Mouse (Mus musculus) limb, embryonic 12.5 days (tissue): ENCODE data around the gene Rhod. TPM values are rescaled to one million over a fixed set of nuclear protein-coding genes. Genes with fewer than 3 reads are reported as not detected.
A peak's percentile ranks its signal among the peaks of the same experiment; 100 is the strongest.
"Not testable (repeated sequence)": the region's sequence is repeated elsewhere in the genome, so short reads cannot be mapped to it uniquely, and the experiment has no call there.

ENCODE experiments used
- ATAC-seq: fragments of 200-750 bp; cut with Nextera tagmentation; 2 replicates; pipeline ENCODE4 v1.8.0; 2017; ENCODE audit warnings: low read depth, moderate TSS enrichment; ENCODE audit not compliant: insufficient number of reproducible peaks, insufficient read depth, low FRiP score, low TSS enrichment
- H3K27ac ChIP-seq: fragments of 300-500 bp; sonication (generic); 2 replicates; pipeline ENCODE4 v1.5.1; 2016; ENCODE audit warnings: mild to moderate bottlenecking, moderate library complexity
- H3K27me3 ChIP-seq: fragments of 300-500 bp; sonication (generic); 2 replicates; pipeline ENCODE4 v1.6.1; 2016; ENCODE audit warnings: mild to moderate bottlenecking, moderate library complexity
- H3K36me3 ChIP-seq: fragments of 300-500 bp; sonication (generic); 2 replicates; pipeline ENCODE4 v1.6.1; 2016; ENCODE audit warnings: mild to moderate bottlenecking, moderate library complexity
- H3K4me1 ChIP-seq: fragments of 300-500 bp; sonication (generic); replicated peaks from 2 replicates; pipeline ENCODE4 v1.6.1; 2016
- H3K4me2 ChIP-seq: fragments of 300-500 bp; sonication (generic); 2 replicates; pipeline ENCODE4 v1.6.1; 2016; ENCODE audit warnings: mild to moderate bottlenecking, moderate library complexity
- H3K4me3 ChIP-seq: fragments of 300-500 bp; sonication (generic); replicated peaks from 2 replicates; pipeline ENCODE4 v1.5.1; 2016; ENCODE audit warnings: mild to moderate bottlenecking
- H3K9ac ChIP-seq: fragments of 300-500 bp; sonication (generic); replicated peaks from 2 replicates; pipeline ENCODE4 v1.6.1; 2016; ENCODE audit warnings: mild to moderate bottlenecking, moderate library complexity
- H3K9me3 ChIP-seq: fragments of 300-500 bp; sonication (generic); 2 replicates; pipeline ENCODE4 v1.6.1; 2016; ENCODE audit warnings: mild to moderate bottlenecking, moderate library complexity
- WGBS: fragments of 180-500 bp; shearing (Covaris S2); methylation state at CpG from one replicate; pipeline ENCODE4 v1.1.7; 2016; 5-methylcytosine and 5-hydroxymethylcytosine counted together
- polyA plus RNA-seq: library from polyadenylated mRNA; unstranded; fragments of >200 nt; fragmentation: Nextera tagmentation; extraction: Ambion mirVana; gene quantifications from 2 replicates; pipeline ENCODE4 v1.2.1, GENCODE M21; 2016

The Rhod gene
- polyA plus RNA-seq, 1 experiment from 2014 or later: 39.2 TPM

DNA sequence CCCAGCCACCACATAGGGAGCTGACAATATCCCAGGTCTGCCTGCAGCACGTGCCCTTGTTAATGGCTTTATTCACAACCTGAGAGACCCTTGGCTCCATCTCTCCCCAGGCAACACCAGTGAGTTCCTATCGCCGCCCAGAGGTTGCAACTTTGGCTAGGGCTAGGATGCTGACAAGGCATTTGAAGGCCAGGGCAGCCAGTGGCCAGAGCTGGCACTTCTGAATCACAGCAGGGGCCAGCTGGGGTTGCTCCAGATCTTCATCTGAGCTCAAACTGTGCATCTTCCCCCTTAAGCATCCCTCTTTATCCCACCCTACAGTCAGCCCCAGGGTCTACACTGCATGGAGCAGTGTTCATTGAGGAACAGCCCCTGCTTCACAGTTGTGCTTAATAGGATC lies 35.5 kb upstream of the Rhod start:
- no peak overlapping the region for H3K4me3 ChIP-seq
- ATAC-seq: no peak
- 47% methylated on average over 3 of the region's 3 CpGs for WGBS
- no peak overlapping the region for H3K9ac ChIP-seq
- H3K36me3 ChIP-seq: no peaks in the 10 kb centered on the region
- H3K4me2 ChIP-seq: no peak overlapping the region
- H3K27me3 ChIP-seq: peaks cover 59% of the 10 kb centered on the region
- no peaks in the 10 kb centered on the region for H3K9me3 ChIP-seq
- H3K4me1 ChIP-seq: peaks cover 9% of the 10 kb centered on the region
- H3K27ac ChIP-seq: no peak overlapping the region

DNA sequence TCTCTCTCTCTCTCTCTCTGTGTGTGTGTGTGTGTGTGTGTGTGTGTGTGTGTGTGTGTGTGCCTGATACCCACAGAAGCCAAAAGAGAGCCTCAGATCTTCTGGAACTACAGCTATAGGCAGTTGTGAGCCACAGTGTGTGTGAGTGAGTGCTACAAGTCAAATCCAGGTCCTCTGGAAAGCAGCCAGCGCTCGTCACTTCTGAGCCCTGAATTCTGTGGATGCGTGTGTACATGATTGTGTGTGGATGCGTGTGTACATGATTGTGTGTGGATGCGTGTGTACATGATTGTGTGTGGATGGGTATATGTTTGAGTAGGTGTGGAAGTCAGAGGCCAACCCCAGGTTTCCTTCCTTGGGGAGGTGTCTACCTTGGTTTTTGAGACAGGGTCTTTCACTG lies 34.3 kb upstream of the Rhod start:
- Histone ChIP-seq H3K4me3 (no peak overlapping the region), H3K36me3 (no peaks in the 10 kb centered on the region), H3K27me3 (peaks cover 50% of the 10 kb centered on the region), H3K4me2 (no peak overlapping the region), H3K9me3 (no peaks in the 10 kb centered on the region), H3K27ac (no peak overlapping the region), H3K9ac (no peak overlapping the region), H3K4me1 (peaks cover 9% of the 10 kb centered on the region)
- 91% methylated on average over 5 of the region's 5 CpGs for WGBS
- ATAC-seq: no peak

DNA sequence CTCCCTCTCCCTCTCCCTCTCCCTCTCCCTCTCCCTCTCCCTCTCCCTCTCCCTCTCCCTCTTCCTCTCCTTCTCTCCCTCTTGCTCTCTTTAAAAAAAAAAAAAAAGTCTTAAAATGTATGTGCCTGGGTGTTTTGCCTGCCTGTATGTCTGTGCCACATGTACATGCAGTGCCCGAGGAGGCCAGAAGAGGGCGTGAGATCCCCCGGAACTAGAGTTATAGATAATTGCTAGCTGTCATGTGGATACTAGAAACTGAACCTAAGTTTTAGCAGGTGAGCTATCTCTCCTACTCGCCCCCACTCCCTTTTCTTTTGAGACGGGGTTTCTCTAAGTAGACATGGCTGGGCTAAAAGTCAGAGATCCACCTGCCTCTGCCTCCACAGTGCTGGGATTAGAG lies 29.1 kb upstream of the Rhod start:
- H3K27ac ChIP-seq: no peak overlapping the region
- ATAC-seq: no peak
- no peak overlapping the region for H3K4me3 ChIP-seq
- peaks cover 4% of the 10 kb centered on the region; the same call in 1 of the 2 replicates for H3K27me3 ChIP-seq
- no peaks in the 10 kb centered on the region for H3K4me1 ChIP-seq
- H3K4me2 ChIP-seq: no peak overlapping the region
- WGBS: 35% methylated on average over 5 of the region's 5 CpGs
- no peaks in the 10 kb centered on the region for H3K9me3 ChIP-seq
- H3K9ac ChIP-seq: no peak overlapping the region
- H3K36me3 ChIP-seq: no peaks in the 10 kb centered on the region

GRCm38 (mm10) chr19:4464666-4465065 lies 25.4 kb upstream of the Rhod start:
- Histone ChIP-seq H3K9ac (no peak overlapping the region), H3K27me3 (no peaks in the 10 kb centered on the region), H3K27ac (no peak overlapping the region), H3K9me3 (no peaks in the 10 kb centered on the region), H3K36me3 (no peaks in the 10 kb centered on the region), H3K4me2 (no peak overlapping the region), H3K4me1 (no peaks in the 10 kb centered on the region), H3K4me3 (no peak overlapping the region)
- WGBS: 84% methylated on average over 4 of the region's 4 CpGs
- ATAC-seq: no peak

GRCm38 (mm10) chr19:4461981-4462380 lies 22.7 kb upstream of the Rhod start:
- Histone ChIP-seq H3K9me3 (no peaks in the 10 kb centered on the region), H3K27me3 (no peaks in the 10 kb centered on the region; the same call in 1 of the 2 replicates), H3K4me3 (no peak overlapping the region), H3K4me2 (no peak overlapping the region), H3K4me1 (no peaks in the 10 kb centered on the region), H3K9ac (no peak overlapping the region), H3K36me3 (no peaks in the 10 kb centered on the region), H3K27ac (no peak overlapping the region)
- ATAC-seq: no peak
- WGBS: 87% methylated on average over 8 of the region's 8 CpGs

- Histone ChIP-seq H3K9ac (no peak overlapping the region), H3K9me3 (no peaks in the 10 kb centered on the region), H3K4me3 (no peak overlapping the region), H3K4me2 (0 out of 2 replicates have a peak overlapping the region, but pooled peaks have one; percentile 6), H3K4me1 (peaks cover 11% of the 10 kb centered on the region; the same call in 1 of the 2 replicates), H3K27ac (no peak overlapping the region), H3K36me3 (no peaks in the 10 kb centered on the region), H3K27me3 (no peaks in the 10 kb centered on the region; the same call in 1 of the 2 replicates)
- 12% methylated on average over 11 of the region's 11 CpGs for WGBS
- ATAC-seq: no peak
Observed at GRCm38 (mm10) chr19:4456227-4456626, 17.0 kb upstream of the Rhod start.

DNA sequence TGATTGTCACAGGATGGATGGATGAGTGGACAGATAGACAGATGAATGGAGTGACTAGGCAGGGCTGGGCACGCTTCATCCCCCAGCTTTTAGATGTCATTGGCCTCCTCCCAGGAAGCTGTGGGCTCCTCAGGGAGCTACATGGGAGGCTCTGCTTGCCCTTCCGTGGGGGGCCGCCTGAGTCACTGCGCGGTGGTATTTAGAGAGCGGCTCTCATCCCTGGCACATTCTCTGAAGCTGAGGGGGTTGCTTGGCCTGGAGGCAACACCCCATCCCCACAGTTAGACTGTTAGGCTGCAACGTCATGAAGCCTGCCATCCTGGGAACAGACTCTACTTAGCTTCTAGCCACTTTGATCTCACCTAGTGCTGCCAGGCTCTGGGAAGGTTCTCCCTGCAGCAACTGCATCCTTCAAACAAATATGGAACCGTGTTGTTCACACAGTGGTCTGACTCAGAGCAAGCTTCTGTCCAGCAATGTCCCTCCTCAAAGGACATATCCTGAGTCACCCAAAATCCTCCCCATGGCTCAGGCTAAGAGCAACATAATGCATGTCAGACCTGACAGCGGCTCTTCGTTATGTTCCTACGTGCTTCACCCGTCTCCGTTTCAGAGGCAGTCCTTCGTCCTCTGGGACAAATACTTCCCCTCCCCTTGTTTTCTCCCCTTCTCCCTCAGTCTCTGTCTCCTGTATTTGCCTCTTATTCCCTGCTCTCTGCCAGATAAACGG lies 16.0 kb upstream of the Rhod start:
- H3K9me3 ChIP-seq: no peaks in the 10 kb centered on the region
- H3K27ac ChIP-seq: no peak overlapping the region
- H3K36me3 ChIP-seq: no peaks in the 10 kb centered on the region
- peaks cover 11% of the 10 kb centered on the region; the same call in 1 of the 2 replicates for H3K4me1 ChIP-seq
- H3K27me3 ChIP-seq: no peaks in the 10 kb centered on the region; the same call in 1 of the 2 replicates
- ATAC-seq: no peak
- no peak overlapping the region for H3K4me2 ChIP-seq
- H3K4me3 ChIP-seq: no peak overlapping the region
- H3K9ac ChIP-seq: no peak overlapping the region
- 79% methylated on average over 15 of the region's 15 CpGs for WGBS

DNA sequence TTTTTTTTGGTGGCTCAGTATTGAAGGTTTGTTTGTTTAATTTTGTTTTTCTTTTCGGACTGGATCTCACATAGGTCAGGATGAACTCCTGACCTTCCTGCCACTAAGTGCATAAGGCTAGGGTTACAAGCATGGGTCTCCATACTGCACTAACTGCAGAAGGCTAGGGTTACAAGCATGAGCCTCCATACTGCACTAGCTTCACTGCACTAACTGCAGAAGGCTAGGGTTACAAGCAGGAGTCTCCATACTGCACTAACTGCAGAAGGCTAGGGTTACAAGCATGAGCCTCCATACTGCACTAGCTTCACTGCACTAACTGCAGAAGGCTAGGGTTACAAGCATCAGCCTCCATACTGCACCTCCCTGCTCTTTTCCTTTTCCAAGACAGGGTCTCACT lies 14.8 kb upstream of the Rhod start:
- H3K4me1 ChIP-seq: peaks cover 11% of the 10 kb centered on the region; the same call in 1 of the 2 replicates
- not testable (repeated sequence) for H3K4me2 ChIP-seq, H3K9ac ChIP-seq, H3K4me3 ChIP-seq, H3K9me3 ChIP-seq, H3K36me3 ChIP-seq, H3K27ac ChIP-seq, H3K27me3 ChIP-seq
- WGBS: 11% methylated on average over 1 of the region's 1 CpGs
- peak; percentile 54 for ATAC-seq

DNA sequence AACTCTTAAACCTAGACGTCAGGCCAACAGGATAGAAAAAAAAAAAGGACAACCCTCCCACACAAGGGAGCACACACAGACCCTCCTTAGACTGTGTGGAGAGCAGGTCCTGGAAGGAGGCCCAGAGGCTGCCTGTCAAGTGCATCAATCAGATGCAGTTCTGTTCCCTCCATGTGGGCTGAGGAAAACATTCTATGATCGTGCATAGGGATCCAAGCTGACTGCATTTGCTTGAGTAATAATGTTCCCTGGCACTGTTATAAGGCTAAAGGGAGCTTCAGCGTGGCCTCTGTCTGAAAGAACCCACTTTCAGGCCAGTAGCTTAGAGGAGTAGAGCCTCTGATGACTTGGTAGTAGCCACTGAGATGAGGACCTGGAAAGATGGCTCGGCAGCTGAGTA lies 13.3 kb upstream of the Rhod start:
- Histone ChIP-seq H3K27me3 (no peaks in the 10 kb centered on the region), H3K9ac (no peak overlapping the region), H3K9me3 (no peaks in the 10 kb centered on the region), H3K4me1 (peaks cover 11% of the 10 kb centered on the region; the same call in 1 of the 2 replicates), H3K27ac (no peak overlapping the region), H3K4me3 (no peak overlapping the region), H3K36me3 (no peaks in the 10 kb centered on the region), H3K4me2 (no peak overlapping the region)
- WGBS: 56% methylated on average over 4 of the region's 4 CpGs
- no peak for ATAC-seq

GRCm38 (mm10) chr19:4451965-4452364 lies 12.7 kb upstream of the Rhod start:
- no peak overlapping the region for H3K27ac ChIP-seq
- no peaks in the 10 kb centered on the region for H3K27me3 ChIP-seq
- WGBS: 28% methylated on average over 5 of the region's 5 CpGs
- no peak overlapping the region for H3K4me2 ChIP-seq
- H3K4me1 ChIP-seq: peaks cover 11% of the 10 kb centered on the region; the same call in 1 of the 2 replicates
- H3K9me3 ChIP-seq: no peaks in the 10 kb centered on the region
- ATAC-seq: no peak
- H3K36me3 ChIP-seq: no peaks in the 10 kb centered on the region
- H3K4me3 ChIP-seq: no peak overlapping the region
- no peak overlapping the region for H3K9ac ChIP-seq

DNA sequence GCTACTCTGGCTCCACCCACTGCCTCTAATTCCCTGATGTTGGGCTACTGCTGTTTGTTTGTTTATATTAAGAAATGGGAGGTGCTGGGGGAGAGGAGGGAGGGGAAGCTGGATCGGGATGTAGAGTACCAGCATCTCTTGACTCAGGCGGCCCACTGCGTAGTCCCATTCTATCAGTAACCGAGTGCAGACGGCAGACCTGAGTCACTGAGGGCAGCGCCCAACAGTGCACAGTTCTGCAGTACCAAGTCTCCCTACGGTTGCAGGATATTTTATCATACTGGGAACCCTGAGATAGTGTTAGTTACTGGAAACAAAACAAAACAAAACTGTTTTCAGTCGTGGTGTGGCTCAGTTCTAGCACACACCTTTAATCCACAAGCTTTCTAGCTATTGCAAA lies 11.9 kb upstream of the Rhod start:
- no peak for ATAC-seq
- no peak overlapping the region for H3K9ac ChIP-seq
- H3K4me3 ChIP-seq: no peak overlapping the region
- no peaks in the 10 kb centered on the region for H3K27me3 ChIP-seq
- no peak overlapping the region for H3K27ac ChIP-seq
- peaks cover 5% of the 10 kb centered on the region; the same call in 1 of the 2 replicates for H3K4me1 ChIP-seq
- H3K36me3 ChIP-seq: no peaks in the 10 kb centered on the region
- 69% methylated on average over 8 of the region's 8 CpGs for WGBS
- H3K4me2 ChIP-seq: no peak overlapping the region
- H3K9me3 ChIP-seq: no peaks in the 10 kb centered on the region

- no peaks in the 10 kb centered on the region for H3K9me3 ChIP-seq
- H3K9ac ChIP-seq: no peak overlapping the region
- H3K27me3 ChIP-seq: no peaks in the 10 kb centered on the region
- H3K4me2 ChIP-seq: no peak overlapping the region
- H3K4me3 ChIP-seq: no peak overlapping the region
- no peak for ATAC-seq
- 64% methylated on average over 5 of the region's 5 CpGs for WGBS
- H3K36me3 ChIP-seq: no peaks in the 10 kb centered on the region
- peaks cover 5% of the 10 kb centered on the region; the same call in 1 of the 2 replicates for H3K4me1 ChIP-seq
- H3K27ac ChIP-seq: no peak overlapping the region
Observed at GRCm38 (mm10) chr19:4450666-4451065, 11.4 kb upstream of the Rhod start.
